Mouse (Mus musculus): ENCODE data around the gene Mmgt2.

- no peak for TF ChIP-seq POLR2A (IDR thresholded peaks at IDR 0.05; ENCODE audit: extremely low read depth, insufficient read depth, low read length)
- TF ChIP-seq CTCF (IDR thresholded peaks at IDR 0.05; ENCODE audit: extremely low read depth, insufficient read depth, low read length) = no peak
These were observed 23.8 kb upstream of the Mmgt2 start for GRCm38 (mm10) chr11:62624341-62625291.
